Mouse (Mus musculus) erythroblast, embryonic 14.5 days (primary cell): ENCODE results near the gene Mmp27.

ENCODE experiments used
- GATA1 ChIP-seq: IDR thresholded peaks from 2 replicates; pipeline ENCODE4 v1.6.1; 2012; ENCODE audit warnings: low read length, inconsistent platforms, mixed read lengths
- TAL1 ChIP-seq: IDR thresholded peaks from 3 replicates; pipeline ENCODE4 v1.6.1; 2012; ENCODE audit warnings: low read length, inconsistent platforms, mixed read lengths

GRCm38 (mm10) chr9:7567923-7568322 is 3.3 kb upstream of the Mmp27 start:
- TF ChIP-seq TAL1: no peak
- no peak for TF ChIP-seq GATA1
